Mouse (Mus musculus): ENCODE measurements around the gene Tom1l2.

DNA sequence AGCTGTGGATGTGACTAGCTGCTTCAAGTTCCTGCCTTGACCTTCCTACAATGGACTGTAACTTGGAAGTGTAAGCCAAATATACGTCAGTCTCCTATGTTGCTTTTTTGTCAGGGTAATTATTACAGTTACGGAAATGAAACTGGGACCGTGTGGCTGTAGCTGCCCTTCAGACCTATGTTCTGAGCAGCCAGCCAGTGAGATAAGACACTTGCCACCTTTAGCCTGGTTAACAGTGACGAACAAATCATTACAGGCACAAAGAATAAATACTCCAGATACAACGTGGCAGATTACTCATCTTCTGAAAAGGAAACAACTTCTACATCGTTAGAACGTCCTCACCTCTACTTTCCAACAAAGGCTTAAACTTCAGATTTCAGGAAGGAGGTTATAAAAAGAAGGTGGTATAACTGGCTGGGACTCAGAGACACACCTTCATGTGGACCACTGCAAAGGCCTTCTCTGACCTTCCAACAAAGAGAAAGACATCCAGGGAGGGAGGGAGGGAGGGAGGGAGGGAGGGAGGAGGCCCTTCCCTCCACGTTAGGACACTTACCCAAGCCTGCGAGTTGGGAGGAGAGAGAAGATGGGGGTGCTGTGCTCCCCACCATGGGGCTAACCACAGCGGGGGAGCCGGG lies 108.1 kb downstream of the Tom1l2 start:
- TF ChIP-seq CTCF (IDR thresholded peaks at IDR 0.05; ENCODE audit: low read depth) = no peak
- no peak for TF ChIP-seq EP300 (IDR thresholded peaks at IDR 0.05; ENCODE audit: low read depth)
